Mouse (Mus musculus) CH12.LX (cell line): ENCODE results near the gene Sema6d. TPM values are rescaled to one million over a fixed set of nuclear protein-coding genes. Genes with fewer than 3 reads are reported as not detected.

Source experiments
- DNase-seq: peaks from one replicate; pipeline ENCODE4 v3.0.0-alpha.2; 2013; ENCODE audit errors: extremely low read depth
- H3K27ac ChIP-seq: 2 replicates; pipeline ENCODE4 v1.5.1; 2012; ENCODE audit warnings: low read depth, mild to moderate bottlenecking, control low read depth, moderate library complexity; ENCODE audit not compliant: insufficient read depth
- H3K27me3 ChIP-seq: replicated peaks from 2 replicates; pipeline ENCODE3; 2012; ENCODE audit warnings: inconsistent platforms
- H3K36me3 ChIP-seq, 2 experiments: replicated peaks in 1 of 2; 2 replicates each; pipeline versions ENCODE3 to v1.6.1; 2012; ENCODE audit warnings: inconsistent platforms in 1 of 2, low read length in 1 of 2, mild to moderate bottlenecking in 1 of 2, mixed read lengths in 1 of 2, moderate library complexity in 1 of 2; ENCODE audit not compliant: control insufficient read depth in 1 of 2, insufficient read depth in 1 of 2
- H3K4me1 ChIP-seq, 2 experiments: 2 replicates each; pipeline ENCODE4 v1.6.1; 2012; ENCODE audit warnings: inconsistent platforms in 1 of 2, moderate library complexity in 1 of 2; ENCODE audit not compliant: insufficient read depth in 2 of 2, control insufficient read depth in 1 of 2
- H3K4me2 ChIP-seq: 2 replicates; pipeline ENCODE4 v1.6.1; 2012; ENCODE audit warnings: low read depth, mild to moderate bottlenecking, control low read depth; ENCODE audit not compliant: poor library complexity, insufficient read depth, severe bottlenecking
- H3K4me3 ChIP-seq, 3 experiments: fragments of 150-350 bp in 1 of 3; sonication (generic) in 1 of 3; replicated peaks in 1 of 3; 2 replicates each; pipeline versions ENCODE3 to v1.5.1; 2011 to 2012; ENCODE audit warnings: low read depth in 2 of 3, low read length in 2 of 3, mild to moderate bottlenecking in 2 of 3, moderate library complexity in 2 of 3, control low read depth in 1 of 3, improper control_type of control experiment in 1 of 3, inconsistent platforms in 1 of 3, mixed read lengths in 1 of 3; ENCODE audit not compliant: poor library complexity in 1 of 3
- H3K79me2 ChIP-seq: replicated peaks from 2 replicates; pipeline ENCODE4 v1.6.1; 2012; ENCODE audit warnings: mild to moderate bottlenecking, moderate library complexity; ENCODE audit not compliant: control insufficient read depth, poor library complexity, insufficient read depth, severe bottlenecking; ENCODE audit errors: extremely low read depth
- H3K9ac ChIP-seq: 2 replicates; pipeline ENCODE4 v1.6.1; 2012; ENCODE audit warnings: low read depth, mild to moderate bottlenecking, control low read depth, moderate library complexity; ENCODE audit not compliant: insufficient read depth
- H3K9me3 ChIP-seq: replicated peaks from 2 replicates; pipeline ENCODE3; 2012; ENCODE audit warnings: low read length, inconsistent platforms, mixed read lengths
- BHLHE40 ChIP-seq: IDR thresholded peaks from 2 replicates; pipeline ENCODE4 v1.6.1; 2011; ENCODE audit warnings: mild to moderate bottlenecking, low read depth, low read length, improper control_type of control experiment
- CHD1 ChIP-seq: IDR thresholded peaks from 2 replicates; pipeline ENCODE4 v1.6.1; 2012; ENCODE audit warnings: low read depth, low read length, improper control_type of control experiment, inconsistent platforms
- CTCF ChIP-seq, 2 experiments: IDR thresholded peaks in 1 of 2; conservative IDR thresholded peaks in 1 of 2; 2 replicates each; pipeline ENCODE4 v1.5.1; 2011 to 2012; ENCODE audit warnings: low read depth in 2 of 2, low read length in 2 of 2, improper control_type of control experiment in 1 of 2, inconsistent platforms in 1 of 2, mild to moderate bottlenecking in 1 of 2, moderate library complexity in 1 of 2
- E2F4 ChIP-seq: IDR thresholded peaks from 2 replicates; pipeline ENCODE4 v1.6.1; 2011; ENCODE audit warnings: low read depth, low read length, improper control_type of control experiment; ENCODE audit not compliant: insufficient replicate concordance
- ELF1 ChIP-seq: IDR thresholded peaks from 2 replicates; pipeline ENCODE4 v1.6.1; 2014; ENCODE audit warnings: low read depth, mild to moderate bottlenecking, inconsistent platforms, low read length, improper control_type of control experiment
- EP300 ChIP-seq: IDR thresholded peaks from 2 replicates; pipeline ENCODE4 v1.6.1; 2011; ENCODE audit warnings: low read length, improper control_type of control experiment
- JUN ChIP-seq: IDR thresholded peaks from 2 replicates; pipeline ENCODE4 v1.6.1; 2011; ENCODE audit warnings: low read depth, mild to moderate bottlenecking, low read length, improper control_type of control experiment, moderate library complexity; ENCODE audit not compliant: insufficient read depth
- JUND ChIP-seq: conservative IDR thresholded peaks from 2 replicates; pipeline ENCODE4 v1.6.1; 2011; ENCODE audit warnings: low read depth, low read length, improper control_type of control experiment
- KAT2A ChIP-seq: IDR thresholded peaks from 2 replicates; pipeline ENCODE4 v1.6.1; 2012; ENCODE audit warnings: low read length, improper control_type of control experiment, inconsistent platforms; ENCODE audit not compliant: insufficient replicate concordance
- POLR2A ChIP-seq: IDR thresholded peaks from 2 replicates; pipeline ENCODE4 v1.6.1; 2011; ENCODE audit warnings: low read depth, mild to moderate bottlenecking, improper control_type of control experiment, low read length
- POLR2AphosphoS2 ChIP-seq: IDR thresholded peaks from 2 replicates; pipeline ENCODE4 v1.6.1; 2011; ENCODE audit warnings: low read depth, low read length, improper control_type of control experiment
- RAD21 ChIP-seq: IDR thresholded peaks from 2 replicates; pipeline ENCODE4 v1.6.1; 2011; ENCODE audit warnings: low read depth, mild to moderate bottlenecking, low read length, improper control_type of control experiment, moderate library complexity
- SMC3 ChIP-seq: IDR thresholded peaks from 2 replicates; pipeline ENCODE4 v1.6.1; 2011; ENCODE audit warnings: low read depth, low read length, improper control_type of control experiment
- UBTF ChIP-seq: IDR thresholded peaks from 2 replicates; pipeline ENCODE4 v1.6.1; 2012; ENCODE audit warnings: low read depth, mild to moderate bottlenecking, inconsistent platforms, low read length, improper control_type of control experiment, moderate library complexity
- USF2 ChIP-seq: conservative IDR thresholded peaks from 2 replicates; pipeline ENCODE4 v1.6.1; 2011; ENCODE audit warnings: low read depth, low read length, improper control_type of control experiment
- ZC3H11A ChIP-seq: IDR thresholded peaks from 2 replicates; pipeline ENCODE4 v1.6.1; 2012; ENCODE audit warnings: low read depth, mild to moderate bottlenecking, inconsistent platforms, low read length, improper control_type of control experiment
- ZMIZ1 ChIP-seq: IDR thresholded peaks from 2 replicates; pipeline ENCODE4 v1.6.1; 2012; ENCODE audit warnings: low read depth, mild to moderate bottlenecking, inconsistent platforms, low read length, improper control_type of control experiment
- ZNF384 ChIP-seq: IDR thresholded peaks from 2 replicates; pipeline ENCODE4 v1.6.1; 2012; ENCODE audit warnings: low read depth, low read length, improper control_type of control experiment, inconsistent platforms
- dilution Hi-C: fragments of 300-500 bp; cut with MboI; formaldehyde crosslinking; loops from 2 replicates; pipeline ENCODE4 v1.14.3; 2020; ENCODE audit warnings: low sequenced_read_pairs; ENCODE audit not compliant: extremely low pct_unique_long_range_greater_than_20kb, extremely low pct_ligation_motif_present
- in situ Hi-C: fragments of 300-500 bp; cut with MboI; formaldehyde crosslinking; loops from 3 replicates; pipeline ENCODE4 v1.14.3; 2019; ENCODE audit warnings: low sequenced_read_pairs, low pct_ligation_motif_present, low pct_unique_long_range_greater_than_20kb, mixed read lengths
- polyA plus RNA-seq: library from polyadenylated mRNA; unstranded; fragments of >175 nt; gene quantifications from 2 replicates; pipeline ENCODE4 v1.2.1, GENCODE M21; 2012; ENCODE audit warnings: low read depth; ENCODE audit not compliant: insufficient read length
- total RNA-seq, 2 experiments: library from RNA; depleted of rRNA; stranded (reverse); fragments of 300-350 nt in 1 of 2; fragments of >200 nt in 1 of 2; gene quantifications; 2 replicates each; pipeline ENCODE4 v1.2.3; 2012 to 2014

Gene Sema6d
- total and polyA plus RNA-seq, 3 experiments = not detected

DNA sequence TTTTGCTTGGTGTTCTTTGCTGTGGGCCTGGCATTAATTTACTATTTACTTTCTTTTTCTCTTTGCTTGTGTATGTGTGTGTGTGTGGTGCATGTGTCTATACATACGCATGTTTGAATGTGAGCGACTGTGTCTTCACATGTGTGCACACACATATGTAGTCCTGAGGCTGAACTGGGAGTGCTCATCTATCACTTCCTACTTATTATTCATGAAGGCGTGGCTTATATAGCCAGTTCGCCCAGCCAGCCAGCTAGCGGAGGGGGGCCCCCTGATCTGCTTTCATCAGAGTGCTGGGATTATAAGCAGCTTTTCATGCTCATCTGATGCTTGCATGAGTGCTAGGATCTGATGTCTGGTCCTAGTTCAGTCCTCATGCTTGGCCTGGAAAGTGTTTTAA, 537.9 kb downstream of the Sema6d start:
- in situ Hi-C loops = no loop called here

DNA sequence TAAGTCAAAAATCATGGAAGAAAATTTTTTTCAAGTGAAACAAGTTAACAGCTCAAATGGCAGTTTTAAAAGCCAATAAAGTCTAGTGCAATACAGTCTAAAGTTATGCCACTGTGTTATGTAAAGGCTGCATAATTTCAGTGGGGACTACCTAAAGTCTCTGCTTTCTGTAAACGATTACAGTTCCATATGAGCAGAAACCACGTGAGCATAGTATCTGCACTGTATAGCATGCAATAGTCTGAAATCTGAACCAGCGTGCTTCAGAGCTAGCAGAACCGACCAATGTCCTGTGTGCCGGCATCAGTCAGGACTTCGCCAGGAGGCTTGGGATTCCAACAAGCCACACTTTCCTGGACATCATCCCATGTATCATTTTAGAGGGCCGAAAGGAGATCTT, 538.9 kb downstream of the Sema6d start:
- dilution Hi-C loops = no loop called here
- Histone ChIP-seq H3K9ac (no peak overlapping the region), H3K79me2 (no peaks in the 10 kb centered on the region), H3K4me1 (no peaks in the 10 kb centered on the region), H3K4me3 (no peak overlapping the region), H3K36me3 (no peaks in the 10 kb centered on the region), H3K27me3 (no peaks in the 10 kb centered on the region), H3K9me3 (peaks cover 67% of the 10 kb centered on the region), H3K4me2 (no peak overlapping the region), H3K27ac (no peak overlapping the region)
- in situ Hi-C loops = no loop called here
- TF ChIP-seq USF2 = no peak
- TF ChIP-seq UBTF = no peak
- TF ChIP-seq POLR2AphosphoS2 = no peak
- TF ChIP-seq ZC3H11A = no peak
- TF ChIP-seq JUN = no peak
- TF ChIP-seq BHLHE40 = no peak
- TF ChIP-seq SMC3 = no peak
- no peak for TF ChIP-seq CHD1
- TF ChIP-seq EP300 = no peak
- TF ChIP-seq ZNF384 = no peak
- no peak for TF ChIP-seq POLR2A
- no peak for TF ChIP-seq ELF1
- TF ChIP-seq ZMIZ1 = no peak
- TF ChIP-seq CTCF (conservative IDR thresholded peaks at IDR 0.05 in 1 of 2, IDR thresholded peaks at IDR 0.05 in 1 of 2; ENCODE audit: low read depth in 2 of 2, low read length in 2 of 2) = no peak
- no peak for DNase-seq

More for the DNA sequence above, 537.9 kb downstream of the Sema6d start:
- Histone ChIP-seq H3K4me1 (no peaks in the 10 kb centered on the region), H3K9ac (no peak overlapping the region), H3K4me2 (no peak overlapping the region), H3K36me3 (no peaks in the 10 kb centered on the region), H3K79me2 (no peaks in the 10 kb centered on the region), H3K4me3 (no peak overlapping the region), H3K9me3 (peaks cover 66% of the 10 kb centered on the region), H3K27me3 (no peaks in the 10 kb centered on the region), H3K27ac (no peak overlapping the region)
- TF ChIP-seq USF2 (no peak), E2F4 (no peak), KAT2A (no peak), CHD1 (no peak), RAD21 (no peak), JUND (no peak), JUN (no peak), POLR2AphosphoS2 (no peak)
- dilution Hi-C loops = no loop called here
- no peak for DNase-seq
